Mouse (Mus musculus) lung, adult 2 months (tissue): Measurements from ENCODE around the gene Snrnp25.

ENCODE experiments used
- CTCF ChIP-seq: fragments of 200-500 bp; IDR thresholded peaks from 2 replicates; pipeline ENCODE4 v1.5.1; 2011; ENCODE audit warnings: mild to moderate bottlenecking, low read length, control low read depth; ENCODE audit not compliant: insufficient read depth
- POLR2A ChIP-seq: fragments of 200-500 bp; IDR thresholded peaks from 2 replicates; pipeline ENCODE4 v1.6.1; 2011; ENCODE audit warnings: low read depth, mild to moderate bottlenecking, control low read depth, low read length, borderline replicate concordance; ENCODE audit errors: extremely low read depth

GRCm38 (mm10) chr11:32159176-32159575 is 46.0 kb upstream of the Snrnp25 start:
- TF ChIP-seq CTCF (no peak), POLR2A (no peak)
